ENCODE assay signal across 8 mouse cellular contexts in the genomic region with DNA sequence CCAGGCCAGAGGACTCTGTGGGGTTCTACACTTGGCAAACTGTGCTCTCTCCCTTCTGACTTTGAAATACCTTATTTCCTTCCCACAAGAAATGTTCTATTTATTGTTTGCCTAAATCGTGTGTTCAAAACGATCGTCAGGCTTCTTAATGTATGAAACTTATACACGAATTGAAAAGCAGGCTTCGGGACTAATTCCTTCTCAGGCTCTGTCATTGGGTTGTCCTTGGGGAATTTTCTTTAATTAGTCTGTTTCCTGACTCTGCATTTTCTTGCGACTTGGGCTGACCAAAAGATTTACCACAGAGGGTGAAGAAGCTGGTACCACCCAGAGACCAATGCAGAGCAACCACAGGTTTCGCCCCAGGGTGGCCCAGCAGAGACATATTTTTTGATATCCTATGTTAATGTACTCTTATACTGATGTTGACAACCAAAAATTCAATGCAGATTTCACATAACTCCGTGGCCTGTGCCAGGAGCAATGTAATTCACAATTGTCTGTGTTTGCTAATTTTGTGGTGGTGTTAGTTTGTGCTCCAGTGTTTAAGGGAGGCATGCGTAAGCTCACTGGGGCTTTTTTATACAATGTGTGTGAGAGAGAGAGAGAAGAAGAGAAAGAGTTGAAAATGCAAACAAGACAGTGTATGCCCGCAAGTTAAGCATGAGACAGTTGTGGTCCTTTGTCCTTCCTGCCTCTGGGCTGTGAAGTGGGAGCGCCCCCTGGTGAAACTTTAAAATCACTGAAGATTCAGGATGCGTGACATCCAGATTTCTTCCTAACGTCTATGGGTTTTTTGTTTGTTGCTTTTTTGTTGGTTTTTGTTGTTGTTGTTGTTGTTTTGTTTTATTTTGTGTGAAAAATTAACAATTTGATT.
DNase-seq lines count a peak whose midpoint lies in the region; ATAC-seq and TF ChIP-seq lines count a peak whose summit lies in the region.

No protein-coding gene starts in this region.

- H3K4me1 ChIP-seq in embryonic fibroblast, embryonic 13.5 days (ENCODE audit: control insufficient read depth, insufficient read depth, low read length) = no peaks in the 10 kb centered on the region
- H3K4me1 ChIP-seq in hindbrain, embryonic 13.5 days (replicated peaks) = peaks cover 38% of the 10 kb centered on the region
- peaks cover 47% of the 10 kb centered on the region for H3K4me1 ChIP-seq in midbrain, embryonic 12.5 days

- no peak overlapping the region for H3K27ac ChIP-seq in embryonic fibroblast, embryonic 13.5 days (ENCODE audit: insufficient read depth, low read length)
- H3K27ac ChIP-seq in hindbrain, embryonic 13.5 days = 0 out of 2 replicates have a peak overlapping the region, but pooled peaks have one; percentile 60
- H3K27ac ChIP-seq in midbrain, embryonic 12.5 days (replicated peaks) = peak overlapping the region; percentile 66

- DNase-seq in gastrocnemius, adult 18-20 months (ENCODE audit: low spot score) = peak; percentile 29
- no peak for DNase-seq in gastrocnemius, adult 8-10 months (ENCODE audit: low spot score in 2 of 2)
- peak; percentile 54 for DNase-seq in adrenal gland, postnatal 25 days
- DNase-seq in layer of hippocampus, postnatal 14 days (ENCODE audit: low spot score in 2 of 2) = peak; percentile 72 to 85
- DNase-seq in telencephalon, adult 2 months (ENCODE audit: low read depth, low spot score) = peak; percentile 46

- H3K9me3 ChIP-seq in hindbrain, embryonic 13.5 days = no peaks in the 10 kb centered on the region
- no peaks in the 10 kb centered on the region for H3K9me3 ChIP-seq in midbrain, embryonic 12.5 days

- TF ChIP-seq POLR2A in embryonic fibroblast, embryonic 13.5 days (IDR thresholded peaks at IDR 0.05; ENCODE audit: low read depth, low read length) = no peak

- H3K4me3 ChIP-seq in embryonic fibroblast, embryonic 13.5 days (ENCODE audit: insufficient read depth, low read length) = no peak overlapping the region
- H3K4me3 ChIP-seq in hindbrain, embryonic 13.5 days = no peak overlapping the region
- no peak overlapping the region for H3K4me3 ChIP-seq in midbrain, embryonic 12.5 days

- WGBS in hindbrain, embryonic 13.5 days = 21% methylated on average over 13 of the region's 13 CpGs
- 21% methylated on average over 13 of the region's 13 CpGs for WGBS in midbrain, embryonic 12.5 days

- peaks cover 19% of the 10 kb centered on the region for H3K27me3 ChIP-seq in hindbrain, embryonic 13.5 days
- H3K27me3 ChIP-seq in midbrain, embryonic 12.5 days = peaks cover 4% of the 10 kb centered on the region; the same call in 1 of the 2 replicates

- H3K36me3 ChIP-seq in hindbrain, embryonic 13.5 days = no peaks in the 10 kb centered on the region
- no peaks in the 10 kb centered on the region for H3K36me3 ChIP-seq in midbrain, embryonic 12.5 days

- peak; percentile 64 for ATAC-seq in hindbrain, embryonic 13.5 days (ENCODE audit: low FRiP score)
- peak; percentile 66 for ATAC-seq in midbrain, embryonic 12.5 days (ENCODE audit: low FRiP score, low read depth)

- TF ChIP-seq CTCF in embryonic fibroblast, embryonic 13.5 days (IDR thresholded peaks at IDR 0.05; ENCODE audit: borderline replicate concordance, insufficient read depth, low read length) = peak; percentile 69; the same call in 1 of the 2 replicates

- H3K9ac ChIP-seq in hindbrain, embryonic 13.5 days = no peak overlapping the region
- peak overlapping the region; percentile 37; the same call in 1 of the 2 replicates for H3K9ac ChIP-seq in midbrain, embryonic 12.5 days (replicated peaks)

- H3K4me2 ChIP-seq in hindbrain, embryonic 13.5 days = no peak overlapping the region
- H3K4me2 ChIP-seq in midbrain, embryonic 12.5 days (replicated peaks) = peak overlapping the region; percentile 20; the same call in 1 of the 2 replicates

Comparison
In these comparisons a context has a peak if more than half of its experiments do, and no peak if none do; other contexts are left out.
1. DNase-seq: peak in gastrocnemius, adult 18-20 months (single experiment), adrenal gland, postnatal 25 days (single experiment), layer of hippocampus, postnatal 14 days (2 of 2) and telencephalon, adult 2 months (single experiment); none in gastrocnemius, adult 8-10 months (0 of 2).